Mouse (Mus musculus): ENCODE results near the gene Rln3. TPM values are rescaled to one million over a fixed set of nuclear protein-coding genes. Genes with fewer than 3 reads are reported as not detected.

Rln3 gene
- total and polyA plus RNA-seq, 3 experiments: not detected

DNA sequence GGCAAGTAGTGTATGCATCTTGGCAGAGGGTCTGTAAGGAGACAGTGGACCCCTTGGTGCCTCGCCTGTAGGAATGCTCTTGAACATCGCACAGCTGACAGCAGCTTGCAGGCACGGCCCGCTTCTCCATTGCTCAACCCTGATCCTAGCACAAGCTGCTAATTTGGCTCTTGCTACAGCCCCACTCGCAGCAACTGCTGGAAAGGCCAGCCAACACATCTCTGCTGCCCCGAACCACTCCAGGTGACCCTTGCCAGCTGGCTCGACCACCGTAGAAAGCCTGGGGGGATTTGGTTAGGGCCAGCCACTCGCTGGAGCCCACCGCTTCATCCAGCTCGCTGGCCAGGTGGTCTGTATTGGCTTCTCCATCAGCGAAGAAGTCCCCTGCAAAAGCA is 1.9 kb downstream of the Rln3 start:
- TF ChIP-seq ETS1 (conservative IDR thresholded peaks at IDR 0.05; ENCODE audit: low read depth, low read length) (no peak), POLR2AphosphoS2 (IDR thresholded peaks at IDR 0.05; ENCODE audit: low read depth, low read length) (no peak), PAX5 (IDR thresholded peaks at IDR 0.05; ENCODE audit: low read length) (no peak), CTCF (conservative IDR thresholded peaks at IDR 0.05 in 1 of 2, IDR thresholded peaks at IDR 0.05 in 1 of 2; ENCODE audit: low read depth in 2 of 2, low read length in 2 of 2) (no peak), RCOR1 (conservative IDR thresholded peaks at IDR 0.05; ENCODE audit: low read depth, low read length) (no peak), ELF1 (IDR thresholded peaks at IDR 0.05; ENCODE audit: low read depth, low read length) (no peak), BHLHE40 (IDR thresholded peaks at IDR 0.05; ENCODE audit: low read depth, low read length) (no peak), ZMIZ1 (IDR thresholded peaks at IDR 0.05; ENCODE audit: low read depth, low read length) (no peak), RAD21 (IDR thresholded peaks at IDR 0.05; ENCODE audit: low read depth, low read length) (no peak), MEF2A (IDR thresholded peaks at IDR 0.05; ENCODE audit: borderline replicate concordance, low read depth, low read length) (no peak), SMC3 (IDR thresholded peaks at IDR 0.05; ENCODE audit: low read depth, low read length) (no peak), JUN (IDR thresholded peaks at IDR 0.05; ENCODE audit: insufficient read depth, low read depth, low read length) (no peak), GABPA (IDR thresholded peaks at IDR 0.05; ENCODE audit: insufficient replicate concordance, low read depth, low read length) (no peak), ZKSCAN1 (IDR thresholded peaks at IDR 0.05; ENCODE audit: borderline replicate concordance, low read depth, low read length) (no peak)
- Histone ChIP-seq H3K4me2 (ENCODE audit: insufficient read depth, low read depth, poor library complexity, severe bottlenecking) (peak overlapping the region; percentile 79), H3K9ac (ENCODE audit: insufficient read depth, low read depth) (no peak overlapping the region), H3K4me3 (replicated peaks in 1 of 3; ENCODE audit: low read depth in 2 of 3, low read length in 2 of 3, poor library complexity in 1 of 3) (peak overlapping the region in 2 of 3 experiments; percentile 5 to 66), H3K36me3 (replicated peaks in 1 of 2; ENCODE audit: control insufficient read depth in 1 of 2, insufficient read depth in 1 of 2, low read length in 1 of 2) (peaks cover 0 to 17% of the 10 kb centered on the region in 2 experiments), H3K27ac (ENCODE audit: insufficient read depth, low read depth) (no peak overlapping the region), H3K4me1 (ENCODE audit: control insufficient read depth in 1 of 2, insufficient read depth in 2 of 2) (peaks cover 6 to 20% of the 10 kb centered on the region in 2 experiments), H3K27me3 (replicated peaks) (peaks cover 9% of the 10 kb centered on the region), H3K9me3 (replicated peaks; ENCODE audit: low read length) (peaks cover 3% of the 10 kb centered on the region), H3K79me2 (replicated peaks; ENCODE audit: control insufficient read depth, extremely low read depth, insufficient read depth, poor library complexity, severe bottlenecking) (no peaks in the 10 kb centered on the region)
- DNase-seq (ENCODE audit: extremely low read depth): no peak
- dilution Hi-C loops (cut with MboI; ENCODE audit: extremely low pct_ligation_motif_present, extremely low pct_unique_long_range_greater_than_20kb, low sequenced_read_pairs) (no loop called here), in situ Hi-C loops (cut with MboI; ENCODE audit: low pct_ligation_motif_present, low pct_unique_long_range_greater_than_20kb, low sequenced_read_pairs) (loop anchor here (25.0 kb wide), 1 partner anchor 294 kb away; no protein-coding TSS in a partner anchor)

DNA sequence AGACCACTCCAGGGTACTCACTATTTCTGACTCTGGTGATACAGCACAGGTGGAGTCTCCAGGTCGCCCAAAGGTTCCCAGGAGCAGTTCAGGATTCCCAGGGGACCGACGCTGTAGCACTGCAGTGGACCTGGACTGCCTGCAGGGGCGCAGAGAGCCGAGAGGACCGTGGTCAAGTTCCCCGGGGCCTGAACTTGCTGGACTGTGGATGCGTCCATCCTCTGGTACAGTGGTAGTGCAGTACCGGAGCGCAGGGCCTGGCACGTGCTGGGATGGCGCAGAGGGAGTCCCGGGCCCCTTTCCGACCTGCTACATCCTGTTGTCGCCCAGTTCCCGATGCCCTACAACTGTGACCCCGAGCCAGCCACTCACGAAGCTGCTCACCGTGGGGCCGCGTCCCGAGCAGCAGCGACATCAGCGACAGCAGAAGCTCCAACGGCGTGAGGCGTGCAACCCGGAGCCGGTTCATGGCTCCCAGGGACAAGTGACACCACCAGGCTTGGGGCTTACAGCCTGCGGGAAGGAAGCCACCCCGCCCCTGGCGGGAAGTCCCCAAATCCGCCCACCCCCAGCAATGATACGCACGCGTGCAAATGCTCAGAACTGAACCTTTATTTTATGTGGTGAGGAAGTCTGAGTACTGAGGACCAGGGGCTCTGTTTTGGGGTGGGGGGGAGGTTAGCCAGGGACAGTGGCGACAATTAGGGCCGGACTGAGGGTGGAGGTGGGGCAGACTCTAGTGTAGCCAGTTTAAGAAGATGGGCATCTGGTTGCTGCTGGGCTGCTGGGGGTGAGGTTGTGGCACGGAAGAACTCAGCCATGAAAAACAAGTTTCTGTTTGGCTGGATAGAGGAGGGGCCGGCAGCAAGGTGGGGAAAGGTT is 2.5 kb downstream of the Rln3 start, which contains the start of gene Il27ra:
Il27ra (minus strand) TSS at position 524 of the 882 bp plus-strand sequence.
- dilution Hi-C loops (cut with MboI; ENCODE audit: extremely low pct_ligation_motif_present, extremely low pct_unique_long_range_greater_than_20kb, low sequenced_read_pairs): no loop called here
- peak; percentile 58 for DNase-seq (ENCODE audit: extremely low read depth)
- H3K4me3 ChIP-seq (replicated peaks in 1 of 3; ENCODE audit: low read depth in 2 of 3, low read length in 2 of 3, poor library complexity in 1 of 3): peak within 1 kb of the TSS; percentile 44 to 66 (median 66)

More for the DNA sequence above, 2.5 kb downstream of the Rln3 start, which contains the start of gene Il27ra:
- Histone ChIP-seq H3K9ac (ENCODE audit: insufficient read depth, low read depth) (peak within 1 kb of the TSS; percentile 59), H3K36me3 (replicated peaks in 1 of 2; ENCODE audit: control insufficient read depth in 1 of 2, insufficient read depth in 1 of 2, low read length in 1 of 2) (peaks cover 0 to 20% of the 10 kb centered on the region in 2 experiments), H3K79me2 (replicated peaks; ENCODE audit: control insufficient read depth, extremely low read depth, insufficient read depth, poor library complexity, severe bottlenecking) (no peaks in the 10 kb centered on the region), H3K9me3 (replicated peaks; ENCODE audit: low read length) (peaks cover 3% of the 10 kb centered on the region), H3K4me1 (ENCODE audit: control insufficient read depth in 1 of 2, insufficient read depth in 2 of 2) (peaks cover 6 to 20% of the 10 kb centered on the region in 2 experiments), H3K4me2 (ENCODE audit: insufficient read depth, low read depth, poor library complexity, severe bottlenecking) (peak within 1 kb of the TSS; percentile 79), H3K27ac (ENCODE audit: insufficient read depth, low read depth) (no peak within 1 kb of the TSS), H3K27me3 (replicated peaks) (peaks cover 9% of the 10 kb centered on the region)
- TF ChIP-seq MYC (IDR thresholded peaks at IDR 0.05; ENCODE audit: low read depth, low read length) (no peak), POLR2AphosphoS2 (IDR thresholded peaks at IDR 0.05; ENCODE audit: low read depth, low read length) (no peak), RAD21 (IDR thresholded peaks at IDR 0.05; ENCODE audit: low read depth, low read length) (peak; percentile 51), SIN3A (IDR thresholded peaks at IDR 0.05; ENCODE audit: low read length) (peak; percentile 50; the same call in 1 of the 2 replicates), IRF4 (IDR thresholded peaks at IDR 0.05; ENCODE audit: low read depth, low read length) (peak; percentile 24; the same call in 1 of the 2 replicates), SMC3 (IDR thresholded peaks at IDR 0.05; ENCODE audit: low read depth, low read length) (peak; percentile 36), MAZ (IDR thresholded peaks at IDR 0.05; ENCODE audit: low read depth, low read length) (0 out of 2 replicates have a peak, but pooled peaks have one; percentile 14), MXI1 (IDR thresholded peaks at IDR 0.05; ENCODE audit: low read depth, low read length) (peak; percentile 54; the same call in 1 of the 2 replicates), EP300 (IDR thresholded peaks at IDR 0.05; ENCODE audit: low read length) (no peak), BHLHE40 (IDR thresholded peaks at IDR 0.05; ENCODE audit: low read depth, low read length) (peak; percentile 66), CTCF (conservative IDR thresholded peaks at IDR 0.05 in 1 of 2, IDR thresholded peaks at IDR 0.05 in 1 of 2; ENCODE audit: low read depth in 2 of 2, low read length in 2 of 2) (peak; percentile 53 to 78), JUND (conservative IDR thresholded peaks at IDR 0.05; ENCODE audit: low read depth, low read length) (no peak), KAT2A (IDR thresholded peaks at IDR 0.05; ENCODE audit: insufficient replicate concordance, low read length) (peak; percentile 72; the same call in 1 of the 2 replicates), NRF1 (IDR thresholded peaks at IDR 0.05; ENCODE audit: low read depth, low read length) (peak; percentile 45), MAX (IDR thresholded peaks at IDR 0.05; ENCODE audit: low read length) (no peak), PAX5 (IDR thresholded peaks at IDR 0.05; ENCODE audit: low read length) (no peak)
- in situ Hi-C loops (cut with MboI; ENCODE audit: low pct_ligation_motif_present, low pct_unique_long_range_greater_than_20kb, low sequenced_read_pairs): loop anchor here (25.0 kb wide), 1 partner anchor 295 kb away; no protein-coding TSS in a partner anchor
